Mouse (Mus musculus) lung, embryonic 14.5 days (tissue): ENCODE data around the gene Smarcad1. TPM values are rescaled to one million over a fixed set of nuclear protein-coding genes. Genes with fewer than 3 reads are reported as not detected.

Experiments
- ATAC-seq: fragments of 200-750 bp; cut with Nextera tagmentation; 2 replicates; pipeline ENCODE4 v1.8.0; 2017; ENCODE audit warnings: mild to moderate bottlenecking, moderate TSS enrichment, moderate library complexity; ENCODE audit not compliant: insufficient read depth
- DNase-seq: peaks from one replicate; pipeline ENCODE4 v3.0.0-alpha.2; 2015
- H3K27ac ChIP-seq: fragments of 300-500 bp; sonication (generic); 2 replicates; pipeline ENCODE4 v1.5.1; 2014; ENCODE audit warnings: low read depth, mild to moderate bottlenecking, moderate library complexity
- H3K27me3 ChIP-seq: fragments of 300-500 bp; sonication (generic); 2 replicates; pipeline ENCODE4 v1.6.1; 2014; ENCODE audit warnings: low read length, control low read depth; ENCODE audit not compliant: insufficient read depth
- H3K36me3 ChIP-seq: fragments of 300-500 bp; sonication (generic); 2 replicates; pipeline ENCODE4 v1.6.1; 2014; ENCODE audit warnings: control low read depth; ENCODE audit not compliant: insufficient read depth
- H3K4me1 ChIP-seq: fragments of 300-500 bp; sonication (generic); 2 replicates; pipeline ENCODE4 v1.6.1; 2014; ENCODE audit warnings: antibody characterized with exemption, control low read depth; ENCODE audit not compliant: insufficient read depth
- H3K4me2 ChIP-seq: fragments of 300-500 bp; sonication (generic); 2 replicates; pipeline ENCODE4 v1.6.1; 2014; ENCODE audit warnings: mild to moderate bottlenecking
- H3K4me3 ChIP-seq: fragments of 300-500 bp; sonication (generic); 2 replicates; pipeline ENCODE4 v1.5.1; 2014; ENCODE audit warnings: low read depth, low read length
- H3K9ac ChIP-seq: fragments of 300-500 bp; sonication (generic); 2 replicates; pipeline ENCODE4 v1.6.1; 2014
- H3K9me3 ChIP-seq: fragments of 300-500 bp; sonication (generic); 2 replicates; pipeline ENCODE4 v1.6.1; 2016; ENCODE audit warnings: low read depth, low read length, control low read depth
- CTCF ChIP-seq: IDR thresholded peaks from 2 replicates; pipeline ENCODE4 v1.5.1; 2016; ENCODE audit warnings: antibody characterized with exemption, low read depth
- WGBS: fragments of 180-500 bp; shearing (Covaris S2); extraction: QIAGEN DNeasy Blood & Tissue Kit; methylation state at CpG from one replicate; pipeline ENCODE4 v1.1.7; 2014; 5-methylcytosine and 5-hydroxymethylcytosine counted together
- polyA plus RNA-seq: library from polyadenylated mRNA; unstranded; fragments of >200 nt; fragmentation: Nextera tagmentation; extraction: Ambion mirVana; gene quantifications from 2 replicates; pipeline ENCODE4 v1.2.1, GENCODE M21; 2014

Smarcad1 gene
- polyA plus RNA-seq, 1 experiment from 2014 or later: 87.2 TPM

GRCm38 (mm10) chr6:65140082-65140749 lies 97.8 kb downstream of the Smarcad1 start:
- Histone ChIP-seq H3K9ac (no peak overlapping the region), H3K27ac (no peak overlapping the region), H3K27me3 (no peaks in the 10 kb centered on the region), H3K9me3 (no peaks in the 10 kb centered on the region), H3K4me2 (no peak overlapping the region), H3K4me3 (no peak overlapping the region), H3K4me1 (no peaks in the 10 kb centered on the region), H3K36me3 (no peaks in the 10 kb centered on the region)
- DNase-seq (no peak), ATAC-seq (no peak)
- TF ChIP-seq CTCF: no peak
- WGBS: 69% methylated on average over 5 of the region's 5 CpGs

DNA sequence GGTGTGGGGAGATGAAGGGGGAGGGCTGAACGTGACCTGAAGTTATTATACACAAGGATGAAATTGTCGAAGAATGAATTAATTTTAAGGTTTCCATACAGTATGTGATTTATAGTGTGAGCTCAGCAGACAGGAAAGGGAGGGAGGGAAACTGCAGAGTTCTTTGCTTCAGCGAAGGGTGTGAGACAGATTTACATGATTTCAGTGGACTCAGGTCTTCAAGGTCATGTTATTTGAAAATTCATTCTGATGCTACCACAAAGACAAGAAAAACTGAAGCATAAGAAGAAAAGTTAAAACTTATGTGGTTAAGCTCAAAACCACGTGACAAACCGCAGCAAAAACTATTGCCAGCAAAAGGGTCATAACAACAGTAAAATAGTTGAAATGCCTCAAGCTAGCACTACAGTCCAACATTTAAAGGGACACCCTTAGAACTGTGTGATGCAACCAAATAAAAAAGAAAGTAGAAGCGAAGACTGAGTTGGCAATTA lies 98.4 kb downstream of the Smarcad1 start:
- no peak overlapping the region for H3K27ac ChIP-seq
- DNase-seq (no peak), ATAC-seq (no peak)

DNA sequence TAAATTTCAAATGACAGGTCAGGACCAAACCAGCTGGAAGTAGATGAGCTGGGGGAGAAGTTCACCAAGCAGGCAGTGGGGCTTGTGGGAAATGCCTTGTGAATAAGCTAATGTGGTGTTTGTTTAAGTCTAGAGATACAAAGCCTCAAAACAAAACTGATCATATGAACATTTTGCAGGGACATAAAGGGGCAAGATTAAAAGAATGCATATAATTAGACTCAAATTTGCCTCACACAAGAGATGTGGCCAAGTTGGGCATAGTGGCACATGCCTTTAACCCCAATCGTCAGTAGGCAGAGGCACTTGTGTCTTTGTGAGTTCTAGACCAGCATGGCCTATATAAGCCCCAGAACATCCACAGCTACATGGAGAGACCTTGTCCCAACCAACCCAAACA lies 99.9 kb downstream of the Smarcad1 start:
- ATAC-seq: no peak
- no peak overlapping the region for H3K9ac ChIP-seq
- no peaks in the 10 kb centered on the region for H3K27me3 ChIP-seq
- H3K27ac ChIP-seq: no peak overlapping the region
- no peak for TF ChIP-seq CTCF
- H3K9me3 ChIP-seq: no peaks in the 10 kb centered on the region
- no peak overlapping the region for H3K4me2 ChIP-seq
- H3K36me3 ChIP-seq: no peaks in the 10 kb centered on the region
- WGBS: 82% methylated on average over 1 of the region's 1 CpGs
- H3K4me1 ChIP-seq: no peaks in the 10 kb centered on the region
- DNase-seq: no peak
- no peak overlapping the region for H3K4me3 ChIP-seq

More for the DNA sequence above, 98.4 kb downstream of the Smarcad1 start:
- 51% methylated on average over 6 of the region's 6 CpGs for WGBS
- no peak overlapping the region for H3K4me3 ChIP-seq
- H3K9me3 ChIP-seq: no peaks in the 10 kb centered on the region
- no peak overlapping the region for H3K4me2 ChIP-seq
- no peaks in the 10 kb centered on the region for H3K27me3 ChIP-seq
- no peaks in the 10 kb centered on the region for H3K36me3 ChIP-seq
- H3K9ac ChIP-seq: no peak overlapping the region
- TF ChIP-seq CTCF: no peak
- H3K4me1 ChIP-seq: no peaks in the 10 kb centered on the region

GRCm38 (mm10) chr6:65144621-65145205 lies 102.3 kb downstream of the Smarcad1 start, which contains the start of gene Hpgds:
Hpgds (minus strand) TSS chr6:65144908.
- Histone ChIP-seq H3K36me3 (no peaks in the 10 kb centered on the region), H3K4me2 (peak within 1 kb of the TSS; percentile 7; the same call in 1 of the 2 replicates), H3K4me1 (no peaks in the 10 kb centered on the region), H3K27me3 (no peaks in the 10 kb centered on the region), H3K9me3 (no peaks in the 10 kb centered on the region), H3K27ac (no peak within 1 kb of the TSS), H3K9ac (no peak within 1 kb of the TSS), H3K4me3 (no peak within 1 kb of the TSS)
- WGBS: 34% methylated on average over 16 of the region's 16 CpGs
- DNase-seq (no peak), ATAC-seq (peak; percentile 38; the same call in 1 of the 2 replicates)
- TF ChIP-seq CTCF: no peak

DNA sequence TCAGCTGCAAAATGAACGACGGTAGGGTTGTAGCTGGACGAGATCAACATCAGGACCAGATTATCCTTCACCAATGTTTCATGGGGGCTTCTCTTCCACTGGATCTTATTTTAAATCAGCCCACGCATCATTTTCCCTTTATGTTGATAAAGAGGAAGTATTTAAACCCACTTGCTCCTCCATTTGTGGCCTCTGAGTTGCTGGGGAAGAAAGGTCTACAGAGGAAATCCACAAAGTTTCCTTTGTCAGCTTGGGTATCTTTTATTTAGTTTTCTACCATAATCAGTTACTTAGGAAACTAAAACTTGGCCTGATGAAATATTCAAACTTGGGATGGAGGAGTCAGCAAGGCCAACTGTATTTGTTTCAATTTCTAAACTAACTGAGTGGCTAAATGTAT lies 104.0 kb downstream of the Smarcad1 start:
- no peak for DNase-seq
- H3K9me3 ChIP-seq: no peaks in the 10 kb centered on the region
- ATAC-seq: no peak
- H3K4me2 ChIP-seq: no peak overlapping the region
- no peak overlapping the region for H3K4me3 ChIP-seq
- H3K9ac ChIP-seq: no peak overlapping the region
- no peak overlapping the region for H3K27ac ChIP-seq
- H3K36me3 ChIP-seq: no peaks in the 10 kb centered on the region
- no peaks in the 10 kb centered on the region for H3K4me1 ChIP-seq
- H3K27me3 ChIP-seq: no peaks in the 10 kb centered on the region
- 80% methylated on average over 4 of the region's 4 CpGs for WGBS
- no peak for TF ChIP-seq CTCF

- Histone ChIP-seq H3K4me1 (no peaks in the 10 kb centered on the region), H3K9me3 (no peaks in the 10 kb centered on the region), H3K27me3 (no peaks in the 10 kb centered on the region), H3K4me3 (0 out of 2 replicates have a peak overlapping the region, but pooled peaks have one; percentile 6), H3K27ac (no peak overlapping the region), H3K36me3 (no peaks in the 10 kb centered on the region), H3K4me2 (peak overlapping the region; percentile 48), H3K9ac (peak overlapping the region; percentile 36; the same call in 1 of the 2 replicates)
- no peak for TF ChIP-seq CTCF
- WGBS: 7% methylated on average over 22 of the region's 22 CpGs
- no peak for DNase-seq
- ATAC-seq: no peak
Observed at GRCm38 (mm10) chr6:65150703-65151102, 108.3 kb downstream of the Smarcad1 start.

DNA sequence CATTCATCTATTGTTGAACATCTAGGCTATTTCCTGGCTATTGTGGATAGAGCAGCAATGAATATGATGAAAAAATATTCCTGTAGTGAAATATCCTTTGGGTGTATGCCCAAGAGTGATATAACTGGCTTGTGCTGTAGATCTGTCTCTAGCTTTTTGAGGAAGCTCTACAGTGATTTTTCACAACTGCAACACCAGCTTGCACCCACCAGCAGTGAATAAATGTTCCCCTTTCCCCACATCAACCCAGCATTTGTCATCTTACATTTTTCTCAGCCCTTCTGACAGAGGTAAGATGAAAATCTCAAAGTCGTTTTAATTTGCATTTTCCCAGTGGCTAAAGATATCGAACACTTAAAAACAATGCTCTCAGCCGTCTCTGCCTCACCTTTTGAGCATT lies 111.2 kb downstream of the Smarcad1 start:
- no peak for TF ChIP-seq CTCF
- Histone ChIP-seq H3K4me2 (no peak overlapping the region), H3K27me3 (no peaks in the 10 kb centered on the region), H3K4me3 (no peak overlapping the region), H3K27ac (no peak overlapping the region), H3K9ac (no peak overlapping the region), H3K9me3 (no peaks in the 10 kb centered on the region), H3K36me3 (no peaks in the 10 kb centered on the region), H3K4me1 (no peaks in the 10 kb centered on the region)
- ATAC-seq (no peak), DNase-seq (no peak)
- 72% methylated on average over 3 of the region's 3 CpGs for WGBS
